Mouse (Mus musculus) heart, embryonic 13.5 days (tissue): ENCODE results near the gene Zkscan14. TPM values are rescaled to one million over a fixed set of nuclear protein-coding genes. Genes with fewer than 3 reads are reported as not detected.
"Not testable (repeated sequence)": the region's sequence is repeated elsewhere in the genome, so short reads cannot be mapped to it uniquely, and the experiment has no call there.

Source experiments
- ATAC-seq: fragments of 200-750 bp; cut with Nextera tagmentation; 2 replicates; pipeline ENCODE4 v1.8.0; 2017; ENCODE audit warnings: moderate TSS enrichment; ENCODE audit not compliant: insufficient number of reproducible peaks, low FRiP score, low TSS enrichment; ENCODE audit errors: extremely low read depth
- H3K27ac ChIP-seq: fragments of 300-500 bp; sonication (generic); replicated peaks from 2 replicates; pipeline ENCODE4 v1.5.1; 2015; ENCODE audit warnings: moderate library complexity, mild to moderate bottlenecking, inconsistent platforms
- H3K27me3 ChIP-seq: fragments of 300-500 bp; sonication (generic); replicated peaks from 2 replicates; pipeline ENCODE4 v1.6.1; 2015; ENCODE audit warnings: mild to moderate bottlenecking, inconsistent platforms
- H3K36me3 ChIP-seq: fragments of 300-500 bp; sonication (generic); 2 replicates; pipeline ENCODE4 v1.6.1; 2015; ENCODE audit warnings: mild to moderate bottlenecking, inconsistent platforms
- H3K4me1 ChIP-seq: fragments of 300-500 bp; sonication (generic); 2 replicates; pipeline ENCODE4 v1.6.1; 2015; ENCODE audit warnings: inconsistent platforms
- H3K4me2 ChIP-seq: fragments of 300-500 bp; sonication (generic); 2 replicates; pipeline ENCODE4 v1.6.1; 2015; ENCODE audit warnings: inconsistent platforms, mild to moderate bottlenecking, moderate library complexity
- H3K4me3 ChIP-seq: fragments of 300-500 bp; sonication (generic); 2 replicates; pipeline ENCODE4 v1.5.1; 2015; ENCODE audit warnings: moderate library complexity, mild to moderate bottlenecking, inconsistent platforms
- H3K9ac ChIP-seq: fragments of 300-500 bp; sonication (generic); 2 replicates; pipeline ENCODE4 v1.6.1; 2015; ENCODE audit warnings: inconsistent platforms, mild to moderate bottlenecking, moderate library complexity
- H3K9me3 ChIP-seq: fragments of 300-500 bp; sonication (generic); 2 replicates; pipeline ENCODE4 v1.6.1; 2016; ENCODE audit warnings: inconsistent platforms
- WGBS: fragments of 180-500 bp; shearing (Covaris S2); methylation state at CpG from one replicate; pipeline ENCODE4 v1.1.7; 2015; ENCODE audit warnings: mixed read lengths; 5-methylcytosine and 5-hydroxymethylcytosine counted together
- polyA plus RNA-seq: library from polyadenylated mRNA; unstranded; fragments of >200 nt; fragmentation: Nextera tagmentation; extraction: Ambion mirVana; gene quantifications from 2 replicates; pipeline ENCODE4 v1.2.1, GENCODE M21; 2015

Zkscan14 gene
- 6.8 and 6.9 TPM in 2 replicates for polyA plus RNA-seq

- ATAC-seq = peak; percentile 45; the same call in 1 of the 2 replicates
- WGBS = 1% methylated on average over 37 of the region's 37 CpGs
- Histone ChIP-seq H3K36me3 (peaks cover 19% of the 10 kb centered on the region), H3K9me3 (no peaks in the 10 kb centered on the region), H3K27ac (peak within 1 kb of the TSS; percentile 54), H3K27me3 (no peaks in the 10 kb centered on the region), H3K4me3 (peak within 1 kb of the TSS; percentile 61), H3K9ac (peak within 1 kb of the TSS; percentile 87), H3K4me1 (peaks cover 29% of the 10 kb centered on the region), H3K4me2 (peak within 1 kb of the TSS; percentile 78)
Measured at GRCm38 (mm10) chr5:145201321-145201991, at the start of gene Zkscan14. Gene Zkscan14 (minus strand): TSS chr5:145201868.

GRCm38 (mm10) chr5:145249520-145249919 is 47.9 kb upstream of the Zkscan14 start:
- Histone ChIP-seq H3K9ac (no peak overlapping the region), H3K4me1 (no peaks in the 10 kb centered on the region), H3K4me2 (no peak overlapping the region), H3K27me3 (no peaks in the 10 kb centered on the region), H3K4me3 (no peak overlapping the region), H3K9me3 (peaks cover 5% of the 10 kb centered on the region), H3K27ac (no peak overlapping the region), H3K36me3 (peaks cover 89% of the 10 kb centered on the region)
- 90% methylated on average over 3 of the region's 3 CpGs for WGBS
- no peak for ATAC-seq

GRCm38 (mm10) chr5:145234636-145235035 is 33.0 kb upstream of the Zkscan14 start:
- Histone ChIP-seq H3K27ac (no peak overlapping the region), H3K4me1 (peaks cover 27% of the 10 kb centered on the region), H3K4me3 (no peak overlapping the region), H3K9me3 (no peaks in the 10 kb centered on the region), H3K36me3 (peaks cover 60% of the 10 kb centered on the region), H3K9ac (no peak overlapping the region), H3K4me2 (no peak overlapping the region), H3K27me3 (no peaks in the 10 kb centered on the region)
- no peak for ATAC-seq

- Histone ChIP-seq H3K9ac (peak overlapping the region; percentile 100), H3K4me2 (peak overlapping the region; percentile 85), H3K4me1 (peaks cover 21% of the 10 kb centered on the region), H3K4me3 (peak overlapping the region; percentile 99), H3K27me3 (no peaks in the 10 kb centered on the region), H3K27ac (peak overlapping the region; percentile 96), H3K9me3 (no peaks in the 10 kb centered on the region), H3K36me3 (peaks cover 35% of the 10 kb centered on the region)
- under 1% methylated on average over 48 of the region's 49 CpGs for WGBS
- ATAC-seq = peak; percentile 51
Measured at GRCm38 (mm10) chr5:145231893-145232411, 30.3 kb upstream of the Zkscan14 start.

- Histone ChIP-seq H3K4me3 (peak within 1 kb of the TSS; percentile 99), H3K36me3 (peaks cover 31% of the 10 kb centered on the region), H3K4me2 (peak within 1 kb of the TSS; percentile 85), H3K9me3 (no peaks in the 10 kb centered on the region), H3K9ac (peak within 1 kb of the TSS; percentile 100), H3K4me1 (peaks cover 21% of the 10 kb centered on the region), H3K27me3 (no peaks in the 10 kb centered on the region), H3K27ac (peak within 1 kb of the TSS; percentile 96)
- peak; percentile 95 for ATAC-seq
- WGBS = under 1% methylated on average over 42 of the region's 42 CpGs
Measured at GRCm38 (mm10) chr5:145231367-145231871, 29.8 kb upstream of the Zkscan14 start, which contains the start of gene Zfp655. Gene Zfp655 (plus strand): TSS chr5:145231715.

- peak overlapping the region; percentile 85 for H3K4me2 ChIP-seq
- peak overlapping the region; percentile 99 for H3K4me3 ChIP-seq
- peak overlapping the region; percentile 96 for H3K27ac ChIP-seq
- ATAC-seq = no peak
- WGBS = 90% methylated on average over 4 of the region's 4 CpGs
- H3K4me1 ChIP-seq = peaks cover 21% of the 10 kb centered on the region
- H3K9me3 ChIP-seq = no peaks in the 10 kb centered on the region
- peak overlapping the region; percentile 100; the same call in 1 of the 2 replicates for H3K9ac ChIP-seq
- H3K27me3 ChIP-seq = no peaks in the 10 kb centered on the region
- H3K36me3 ChIP-seq = peaks cover 24% of the 10 kb centered on the region
Measured at GRCm38 (mm10) chr5:145230641-145231040, 29.0 kb upstream of the Zkscan14 start.

- WGBS = 81% methylated on average over 6 of the region's 6 CpGs
- not testable (repeated sequence) for ATAC-seq, H3K9me3 ChIP-seq, H3K9ac ChIP-seq, H3K27ac ChIP-seq, H3K4me2 ChIP-seq, H3K4me3 ChIP-seq, H3K27me3 ChIP-seq
- Histone ChIP-seq H3K4me1 (peaks cover 21% of the 10 kb centered on the region), H3K36me3 (peaks cover 10% of the 10 kb centered on the region)
Measured at GRCm38 (mm10) chr5:145229283-145229682, 27.6 kb upstream of the Zkscan14 start.

GRCm38 (mm10) chr5:145226453-145226852 is 24.8 kb upstream of the Zkscan14 start:
- no peak for ATAC-seq
- H3K4me2 ChIP-seq = no peak overlapping the region
- H3K36me3 ChIP-seq = peaks cover 12% of the 10 kb centered on the region
- 59% methylated on average over 2 of the region's 2 CpGs for WGBS
- peaks cover 7% of the 10 kb centered on the region; the same call in 1 of the 2 replicates for H3K4me1 ChIP-seq
- H3K9me3 ChIP-seq = no peaks in the 10 kb centered on the region
- H3K9ac ChIP-seq = no peak overlapping the region
- H3K27ac ChIP-seq = no peak overlapping the region
- H3K4me3 ChIP-seq = no peak overlapping the region
- H3K27me3 ChIP-seq = no peaks in the 10 kb centered on the region

- H3K4me2 ChIP-seq = no peak overlapping the region
- peaks cover 42% of the 10 kb centered on the region for H3K36me3 ChIP-seq
- no peak overlapping the region for H3K4me3 ChIP-seq
- no peaks in the 10 kb centered on the region for H3K27me3 ChIP-seq
- ATAC-seq = no peak
- no peak overlapping the region for H3K27ac ChIP-seq
- no peaks in the 10 kb centered on the region for H3K9me3 ChIP-seq
- no peak overlapping the region for H3K9ac ChIP-seq
- no peaks in the 10 kb centered on the region for H3K4me1 ChIP-seq
- 71% methylated on average over 12 of the region's 12 CpGs for WGBS
Measured at GRCm38 (mm10) chr5:145223395-145223794, 21.7 kb upstream of the Zkscan14 start.

- no peak overlapping the region for H3K9ac ChIP-seq
- H3K9me3 ChIP-seq = no peaks in the 10 kb centered on the region
- H3K4me1 ChIP-seq = no peaks in the 10 kb centered on the region
- H3K36me3 ChIP-seq = peaks cover 48% of the 10 kb centered on the region
- no peaks in the 10 kb centered on the region for H3K27me3 ChIP-seq
- H3K4me3 ChIP-seq = no peak overlapping the region
- WGBS = 84% methylated on average over 5 of the region's 5 CpGs
- H3K27ac ChIP-seq = no peak overlapping the region
- H3K4me2 ChIP-seq = no peak overlapping the region
- ATAC-seq = no peak
Measured at GRCm38 (mm10) chr5:145222840-145223239, 21.2 kb upstream of the Zkscan14 start.

GRCm38 (mm10) chr5:145219981-145220380 is 18.3 kb upstream of the Zkscan14 start:
- ATAC-seq = no peak
- no peak overlapping the region for H3K9ac ChIP-seq
- H3K4me2 ChIP-seq = no peak overlapping the region
- H3K4me3 ChIP-seq = no peak overlapping the region
- H3K27ac ChIP-seq = no peak overlapping the region
- H3K4me1 ChIP-seq = no peaks in the 10 kb centered on the region
- no peaks in the 10 kb centered on the region for H3K9me3 ChIP-seq
- H3K27me3 ChIP-seq = no peaks in the 10 kb centered on the region
- 88% methylated on average over 8 of the region's 8 CpGs for WGBS
- H3K36me3 ChIP-seq = peaks cover 70% of the 10 kb centered on the region
